Mouse (Mus musculus) yolk sac, embryonic 10.5 days (tissue): Measurements from ENCODE around the gene Blmh.
"Not testable (repeated sequence)": the region's sequence is repeated elsewhere in the genome, so short reads cannot be mapped to it uniquely, and the experiment has no call there.

Experiments
- DNase-seq: peaks from one replicate; pipeline ENCODE4 v3.0.0-alpha.2; 2017; ENCODE audit warnings: low spot score

Gene Blmh

DNA sequence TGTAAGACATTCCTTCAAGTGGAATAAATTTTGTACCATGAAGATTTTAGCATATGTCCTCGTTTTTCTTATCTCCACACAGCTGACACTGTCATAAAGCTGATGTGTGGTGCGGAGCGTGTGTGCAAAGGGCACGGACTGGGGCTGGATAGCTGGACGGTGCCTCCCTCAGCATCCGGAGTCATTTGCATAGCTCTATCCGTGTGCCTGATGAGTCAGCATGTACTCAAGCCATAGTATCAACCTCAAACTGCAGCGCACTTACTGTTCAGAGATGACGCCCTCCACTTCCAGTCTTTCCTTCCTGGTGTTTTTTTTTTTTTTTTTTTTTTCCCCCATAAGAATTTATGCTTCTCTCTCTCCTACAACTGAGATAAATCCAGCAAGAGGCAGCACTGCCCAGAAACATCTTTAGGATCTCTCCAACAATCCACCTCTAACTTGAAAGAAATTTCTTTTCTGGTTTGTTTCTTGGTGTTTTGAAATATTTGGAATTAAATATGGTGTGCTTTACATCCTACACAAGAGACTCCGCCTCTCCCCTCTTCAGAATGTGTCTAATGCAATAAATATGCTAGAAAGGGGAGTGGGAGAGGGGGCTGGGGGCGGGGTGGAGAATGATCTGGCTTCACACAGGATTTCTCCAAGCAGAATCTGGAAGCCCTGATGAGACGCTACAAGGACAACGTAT is 7.9 kb upstream of the Blmh start:
- peak; percentile 63 for DNase-seq

DNA sequence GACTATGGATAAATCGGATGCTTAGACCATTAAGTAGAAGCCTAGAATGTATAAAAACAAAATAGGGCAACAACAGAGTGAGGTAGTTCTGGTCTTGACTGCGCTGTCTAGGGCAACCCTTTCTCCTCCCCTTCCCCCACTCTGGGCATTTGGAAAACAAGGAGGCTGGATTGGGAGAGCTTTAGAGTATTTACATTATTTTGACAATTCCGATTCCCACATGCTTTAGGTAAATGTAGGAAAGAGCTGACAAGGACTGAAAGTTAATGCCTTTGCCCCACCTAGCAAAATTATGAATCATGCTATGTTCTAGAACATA is 7.4 kb upstream of the Blmh start:
- no peak for DNase-seq

DNA sequence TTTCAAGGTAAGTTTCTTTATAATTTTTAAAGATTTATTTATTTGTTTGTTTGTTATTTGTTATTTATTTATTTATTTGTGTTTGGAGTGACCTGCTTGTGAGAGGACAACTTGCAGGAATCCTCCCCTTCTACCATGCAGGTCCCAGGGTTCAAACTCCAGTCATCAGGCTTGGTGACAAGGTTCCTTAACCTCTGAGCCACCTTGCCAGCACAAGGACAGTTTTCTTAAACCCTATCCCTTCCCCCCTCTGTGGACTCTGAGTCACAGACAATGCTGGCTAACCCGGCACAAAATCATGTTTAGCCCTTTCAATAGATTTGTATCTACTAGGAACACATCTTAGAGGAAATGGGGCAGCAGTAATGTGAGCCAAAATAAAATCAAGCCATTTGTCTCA is 4.0 kb upstream of the Blmh start:
- DNase-seq: peak; percentile 22

DNA sequence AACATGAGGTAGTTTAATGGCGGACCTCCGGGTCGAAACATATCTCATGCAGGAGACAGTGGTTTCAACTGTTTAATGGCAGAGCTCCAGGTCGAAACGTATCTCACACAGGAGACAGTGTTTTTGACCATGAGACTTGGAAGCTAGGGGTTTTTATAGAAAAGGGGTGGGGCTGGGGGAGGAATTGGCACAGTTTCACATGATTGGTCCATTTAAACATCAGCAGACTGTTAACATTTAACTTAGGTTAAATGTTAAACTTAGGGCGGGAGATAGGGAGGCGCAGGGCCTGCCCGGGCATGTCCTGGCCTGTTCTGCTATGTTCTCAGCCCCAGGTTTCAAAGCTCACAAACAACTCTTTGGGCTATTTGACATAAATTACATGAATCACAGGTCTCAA is 4.0 kb downstream of the Blmh start:
- not testable (repeated sequence) for DNase-seq

DNA sequence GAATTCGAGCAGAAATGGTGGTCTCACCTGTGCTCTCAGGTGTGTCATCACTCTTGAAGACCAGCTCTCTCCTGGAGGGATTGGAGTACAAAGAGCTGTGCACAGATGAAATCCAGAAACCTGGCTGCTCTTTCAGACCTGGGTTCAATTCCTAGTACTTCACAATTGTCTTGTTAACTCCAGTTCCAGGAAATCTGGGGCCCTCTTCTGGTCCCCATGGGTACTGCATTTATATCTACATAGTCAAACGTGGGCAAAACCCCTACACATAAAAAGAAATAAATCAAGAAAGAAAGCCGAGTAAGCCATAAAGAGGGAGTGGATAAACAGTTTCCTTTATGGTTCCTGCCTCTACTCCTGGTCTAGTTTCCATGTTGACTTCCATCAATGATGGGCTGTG is 8.6 kb downstream of the Blmh start:
- no peak for DNase-seq

DNA sequence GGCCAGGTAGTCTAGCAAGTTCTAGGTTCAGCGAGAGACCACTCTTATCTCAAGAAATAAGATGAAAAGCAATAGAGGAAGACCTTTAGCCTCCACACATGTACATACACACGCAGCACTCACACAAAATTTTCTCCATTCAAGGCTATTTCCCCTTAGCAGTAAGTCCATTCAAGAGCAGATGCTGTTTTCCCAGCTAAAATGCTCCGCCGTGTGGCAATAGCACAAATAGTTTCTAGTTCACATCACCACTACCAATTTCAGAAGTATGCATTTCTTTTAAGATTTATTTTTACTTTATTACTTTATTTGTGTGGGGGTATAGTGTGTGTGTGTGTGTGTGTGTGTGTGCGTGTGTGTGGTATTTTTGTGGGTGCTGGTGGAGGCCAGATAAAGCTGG is 12.0 kb downstream of the Blmh start:
- DNase-seq: no peak

DNA sequence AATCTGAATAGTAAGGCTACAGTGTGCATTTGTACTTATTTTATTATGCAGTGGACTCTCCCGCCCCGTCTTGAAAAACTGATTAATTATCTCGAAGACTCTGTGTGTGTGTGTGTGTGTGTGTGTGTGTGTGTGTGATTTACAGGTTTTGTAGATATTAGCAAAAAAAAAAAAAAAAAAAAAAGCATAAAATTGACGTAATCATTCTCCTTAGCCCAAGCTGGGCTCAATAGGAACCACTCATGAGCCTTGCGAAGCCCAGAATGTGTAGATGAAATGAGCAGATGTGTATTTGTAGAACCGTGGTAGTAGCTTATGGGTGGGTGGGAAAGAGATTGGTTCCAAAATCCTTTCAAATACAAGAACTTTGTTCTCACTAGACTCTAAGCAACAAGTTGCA is 20.2 kb downstream of the Blmh start:
- no peak for DNase-seq

DNA sequence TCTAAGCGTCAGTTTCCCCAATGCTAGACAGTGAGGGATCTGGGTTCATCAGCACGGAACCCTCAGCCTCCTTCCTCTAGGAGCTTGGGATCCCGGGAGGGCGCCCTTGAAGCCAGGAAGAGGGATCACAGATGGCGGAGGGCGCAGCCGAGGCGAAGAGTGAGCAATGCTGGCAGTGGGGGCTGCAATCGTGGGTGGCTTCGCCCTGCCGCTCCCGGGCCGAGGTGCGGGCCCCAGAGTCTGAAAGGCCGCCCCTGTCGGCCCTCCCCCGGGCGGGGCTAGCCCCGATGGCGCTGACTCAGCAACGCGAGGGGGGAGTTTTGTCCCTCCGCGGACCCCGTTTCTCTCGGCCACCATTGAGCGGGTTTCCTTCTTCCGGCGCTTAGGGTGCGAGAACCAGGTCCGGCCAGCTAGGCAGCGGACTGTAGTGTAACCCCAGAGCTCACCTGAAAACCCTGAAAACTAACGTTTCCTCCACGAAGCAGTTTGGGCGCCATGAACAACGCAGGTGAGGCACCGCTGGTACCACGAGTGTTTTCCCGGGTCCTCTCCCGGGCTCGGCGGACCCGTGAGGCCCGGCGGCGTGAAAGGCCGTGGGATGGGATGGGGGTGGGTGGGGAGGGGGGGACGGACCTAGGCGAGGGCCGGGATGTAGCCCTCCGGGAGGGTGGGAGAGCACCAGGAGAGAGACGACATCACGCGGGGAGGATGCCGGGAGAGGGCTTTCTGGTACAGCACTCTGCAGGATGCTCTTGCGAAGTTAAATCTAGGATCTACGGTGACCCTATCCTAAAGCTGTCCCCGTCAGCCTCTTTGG is 21.0 kb downstream of the Blmh start:
- peak; percentile 95 for DNase-seq

DNA sequence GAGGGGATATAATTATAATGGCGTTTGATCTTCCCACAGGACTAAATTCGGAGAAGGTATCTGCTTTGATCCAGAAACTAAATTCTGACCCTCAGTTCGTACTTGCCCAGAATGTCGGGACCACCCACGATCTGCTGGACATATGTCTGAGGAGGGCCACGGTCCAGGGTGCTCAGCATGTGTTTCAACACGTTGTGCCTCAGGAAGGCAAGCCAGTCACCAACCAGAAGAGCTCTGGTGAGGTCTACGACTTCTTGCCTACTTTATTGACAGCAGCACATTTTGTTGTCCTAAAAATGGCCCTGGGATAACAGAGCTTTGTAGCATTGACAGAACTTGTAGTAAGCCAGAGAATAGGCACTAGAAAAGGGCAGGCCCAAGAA is 21.6 kb downstream of the Blmh start:
- DNase-seq: no peak

DNA sequence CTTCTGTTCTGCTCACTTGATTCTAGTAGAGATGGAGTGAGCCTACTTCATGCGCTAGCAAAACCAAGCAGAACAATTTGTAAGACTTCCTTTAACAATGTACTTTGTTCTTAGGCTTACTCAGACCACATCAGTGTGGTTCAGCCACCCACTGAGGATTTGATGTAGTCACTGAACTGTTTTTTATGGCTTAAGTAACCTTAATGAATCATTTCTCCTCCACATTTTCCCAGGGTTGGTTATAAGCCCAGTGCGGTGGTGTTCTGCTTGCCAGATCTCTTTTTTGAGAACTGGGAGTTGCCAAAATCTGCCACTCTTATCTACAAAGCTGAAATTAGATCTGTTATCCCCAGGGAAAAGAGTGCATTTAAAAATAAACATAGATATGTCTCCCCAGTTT is 28.9 kb downstream of the Blmh start:
- DNase-seq: no peak

DNA sequence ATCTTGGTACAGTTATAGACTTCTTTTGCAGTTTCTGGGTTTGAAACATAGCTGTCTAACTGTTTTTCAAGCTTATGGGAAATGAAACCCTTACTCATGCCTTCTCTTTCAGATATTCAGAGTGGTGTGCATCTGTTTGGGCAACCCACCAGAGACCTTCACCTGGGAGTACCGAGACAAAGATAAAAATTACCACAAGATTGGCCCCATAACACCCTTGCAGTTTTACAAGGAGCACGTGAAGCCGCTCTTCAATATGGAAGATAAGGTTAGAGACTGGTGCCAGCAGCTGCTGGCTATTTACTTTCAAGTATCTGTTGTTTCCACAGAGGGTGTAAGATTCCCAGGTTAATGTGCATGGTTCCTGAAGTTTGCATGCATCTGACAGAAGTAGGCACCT is 41.1 kb downstream of the Blmh start:
- DNase-seq: no peak

DNA sequence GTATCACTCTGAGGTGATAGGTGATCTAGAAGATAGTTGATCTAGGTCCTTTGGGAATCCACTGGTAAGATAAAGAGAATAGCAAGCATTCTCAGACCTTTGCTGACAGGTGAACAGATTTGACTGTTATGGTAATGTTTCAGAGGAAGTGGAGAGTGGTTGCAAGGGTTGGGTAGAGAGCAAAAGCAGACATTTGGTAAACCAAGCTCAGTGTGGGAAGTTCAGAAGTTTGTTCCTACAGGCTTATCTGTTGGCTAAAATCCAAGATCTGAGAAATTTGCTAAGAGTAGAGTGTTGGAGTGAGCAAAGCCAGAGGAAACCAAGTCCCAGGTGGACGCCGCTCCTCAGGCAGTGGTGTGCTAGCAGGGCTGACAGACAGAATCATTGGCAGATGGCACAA is 45.7 kb downstream of the Blmh start:
- DNase-seq: no peak

DNA sequence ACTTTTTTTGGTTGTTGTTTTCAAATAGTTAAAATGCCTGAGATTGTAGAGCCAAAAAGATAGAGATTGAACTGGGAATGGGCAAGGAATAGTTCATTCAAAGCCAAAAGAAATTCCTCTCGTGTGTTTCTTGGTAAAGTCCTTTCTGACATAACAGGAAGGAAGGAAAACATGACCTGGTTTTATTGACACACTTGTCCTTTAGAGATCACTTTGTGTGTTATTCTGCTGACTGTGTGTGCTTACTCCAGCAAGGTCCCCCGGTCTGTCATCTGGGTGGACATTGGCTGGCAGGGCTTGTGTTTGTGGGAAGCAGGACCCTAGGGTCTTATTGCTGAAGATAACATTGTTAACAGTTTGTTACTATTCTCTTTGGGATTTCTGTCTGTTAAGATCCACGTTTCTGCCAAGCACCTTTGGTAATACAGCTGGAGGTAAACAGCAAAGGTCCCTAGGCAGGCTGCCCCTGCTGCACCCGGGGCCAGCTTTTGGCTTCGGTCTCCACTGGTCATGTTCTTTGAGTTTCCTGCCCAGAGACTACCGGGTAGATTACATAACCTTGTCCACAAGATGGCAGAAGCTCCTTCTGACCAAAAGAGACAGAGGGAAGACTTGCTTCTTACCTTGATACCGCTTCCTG is 50.2 kb downstream of the Blmh start:
- DNase-seq: no peak

DNA sequence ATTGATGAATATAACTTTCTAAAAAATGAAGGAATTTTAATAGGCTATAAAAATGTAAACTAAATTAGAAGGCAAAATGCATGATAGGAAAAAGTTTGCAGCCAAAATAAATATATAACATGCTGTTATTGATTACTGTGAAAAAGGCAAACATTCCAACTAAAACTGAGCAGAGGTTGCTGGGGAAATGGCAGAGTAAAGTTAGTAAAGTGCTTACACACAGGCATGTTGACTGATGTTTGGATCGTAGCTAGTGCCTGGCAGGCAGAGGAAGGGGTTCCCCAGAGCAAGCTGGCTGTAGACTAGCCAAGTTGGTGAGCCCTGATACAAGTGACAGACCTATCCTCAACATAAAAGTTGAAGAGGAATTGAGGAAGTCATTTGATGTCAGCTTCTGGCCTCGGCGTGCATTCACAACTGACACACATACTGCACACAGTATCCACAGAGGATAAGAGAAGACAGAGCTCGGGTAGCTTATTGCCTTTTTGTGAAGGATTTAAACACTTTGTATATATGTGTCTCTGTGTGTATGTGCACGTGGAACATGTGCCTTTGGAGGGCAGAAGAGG is 57.0 kb downstream of the Blmh start:
- DNase-seq: no peak

DNA sequence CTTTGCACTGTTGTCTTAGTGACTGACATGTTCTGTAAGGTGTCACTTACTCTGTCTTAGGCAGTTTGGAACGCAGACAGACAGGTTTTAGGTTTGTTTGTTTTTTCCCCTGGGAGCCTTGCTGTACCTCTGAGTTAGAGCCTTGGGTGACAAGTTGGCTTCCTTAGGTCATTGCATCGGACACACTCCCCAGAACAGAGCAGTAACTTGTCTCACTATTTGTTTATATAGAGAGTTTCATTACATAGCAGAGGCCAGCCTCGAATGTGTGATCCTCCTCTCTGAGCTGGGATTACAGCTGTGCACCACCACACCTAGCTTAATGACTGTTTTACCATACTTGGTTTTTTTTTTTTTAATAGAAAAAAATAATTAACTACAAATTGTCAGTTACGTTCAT is 57.8 kb downstream of the Blmh start:
- DNase-seq: no peak

DNA sequence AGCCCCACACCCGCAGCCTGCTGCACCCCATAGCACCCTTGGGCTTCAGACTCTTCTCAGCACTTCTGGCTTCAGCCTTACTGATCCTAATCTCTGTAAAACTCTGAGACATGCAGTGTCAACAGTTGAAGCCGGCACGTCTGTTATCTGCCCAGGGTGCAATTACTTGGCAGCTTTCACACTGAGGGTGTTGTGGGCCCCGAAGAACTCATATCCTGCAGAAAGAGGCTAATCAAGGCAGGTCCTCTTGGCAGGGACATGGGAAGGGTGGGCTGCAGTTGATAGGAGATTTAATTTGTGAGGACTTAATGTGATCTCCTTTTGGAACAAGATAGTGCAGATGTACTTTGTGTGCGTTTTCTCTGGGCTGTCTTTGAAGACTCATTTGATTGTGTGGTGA is 59.0 kb downstream of the Blmh start:
- no peak for DNase-seq

DNA sequence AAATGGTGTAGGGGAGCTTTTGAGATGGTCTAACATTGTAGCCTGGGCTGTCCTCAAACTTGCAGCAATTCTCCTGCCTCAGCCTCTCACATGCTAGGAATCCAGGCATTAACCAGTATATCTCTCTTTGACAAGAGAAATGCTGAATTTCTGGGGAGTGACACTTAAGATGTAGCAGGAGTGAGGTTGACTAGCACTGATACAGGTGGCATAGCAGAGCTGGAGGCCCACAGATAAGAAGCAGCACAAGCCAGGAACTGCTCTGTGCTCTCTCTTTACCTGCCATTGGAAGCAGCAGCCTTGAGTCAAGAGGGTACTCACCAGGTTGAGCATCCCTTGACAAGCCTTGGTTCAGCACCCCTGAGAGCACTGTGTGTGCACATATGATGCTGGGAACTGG is 59.6 kb downstream of the Blmh start:
- no peak for DNase-seq

DNA sequence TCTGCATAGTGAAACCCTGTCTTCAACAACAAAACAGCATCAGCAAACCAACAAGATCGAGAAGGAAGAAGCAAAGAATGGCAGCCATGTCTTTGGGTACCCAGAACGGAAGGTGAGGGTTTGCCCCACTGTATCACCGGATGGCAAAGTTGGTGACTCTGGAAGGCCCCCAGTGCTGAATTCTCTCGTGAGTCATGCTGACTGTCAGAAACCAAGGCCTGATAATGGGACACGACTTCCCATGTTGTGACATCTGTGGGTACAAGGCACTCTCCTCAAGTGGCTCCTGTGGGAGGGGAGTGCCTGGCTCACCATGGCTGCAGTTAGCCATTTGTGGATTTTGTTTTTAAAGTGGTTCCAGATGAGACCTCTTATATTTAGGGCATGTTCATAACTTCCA is 66.2 kb downstream of the Blmh start:
- DNase-seq: no peak

DNA sequence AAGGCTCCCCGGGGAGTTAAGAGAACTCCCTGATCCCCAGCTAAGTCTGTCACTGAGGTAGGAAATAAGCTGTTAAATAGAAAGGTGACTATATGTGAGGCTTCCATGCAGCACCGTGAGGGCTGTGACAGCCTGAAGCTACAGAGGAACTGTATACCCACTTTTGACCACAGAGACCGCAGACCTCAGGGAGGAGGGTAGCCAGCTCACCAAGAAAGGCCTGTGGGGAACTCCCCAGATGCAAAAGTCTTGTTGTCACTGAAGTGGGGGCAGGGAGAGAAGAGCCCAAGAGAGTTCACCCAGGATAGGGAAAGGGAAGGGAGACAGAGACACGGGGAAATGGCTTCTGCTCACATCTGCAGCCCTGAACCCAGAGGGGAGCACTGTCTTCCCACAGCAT is 68.3 kb downstream of the Blmh start:
- DNase-seq: no peak

DNA sequence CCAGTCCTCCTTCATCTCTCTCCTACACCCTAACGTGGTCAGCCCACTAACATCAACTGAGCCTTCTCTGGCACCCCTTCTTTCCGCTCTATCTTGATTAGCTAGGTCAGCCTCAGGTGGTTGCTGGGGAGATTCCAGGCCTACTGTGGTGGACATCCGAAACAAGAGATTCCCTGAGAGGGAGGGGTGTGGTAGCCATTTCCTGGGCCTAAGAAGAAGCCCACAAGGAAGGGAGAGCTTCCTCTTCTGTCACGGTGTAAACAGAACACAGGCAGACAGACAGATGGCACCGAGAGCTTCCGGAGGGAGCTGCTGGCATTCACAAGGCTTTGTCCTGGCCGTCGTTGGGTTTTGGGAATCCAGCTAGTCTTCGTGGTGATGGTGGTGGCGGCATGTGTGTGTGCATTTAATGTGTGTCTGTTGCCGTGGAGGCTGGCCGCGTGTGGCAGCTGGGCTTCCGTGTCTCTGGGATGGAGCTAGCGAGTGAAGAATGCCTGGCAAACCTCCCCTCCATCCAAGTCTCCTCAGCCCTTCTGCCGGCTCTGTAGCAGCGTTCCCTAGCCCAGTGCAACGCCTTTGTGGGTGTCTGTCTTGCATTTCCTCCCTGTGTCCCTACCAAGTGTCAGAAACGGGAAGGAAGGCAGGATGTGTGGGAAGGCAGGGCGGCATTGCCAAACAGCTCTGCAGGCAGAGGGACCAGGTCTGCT is 71.5 kb downstream of the Blmh start:
- no peak for DNase-seq

DNA sequence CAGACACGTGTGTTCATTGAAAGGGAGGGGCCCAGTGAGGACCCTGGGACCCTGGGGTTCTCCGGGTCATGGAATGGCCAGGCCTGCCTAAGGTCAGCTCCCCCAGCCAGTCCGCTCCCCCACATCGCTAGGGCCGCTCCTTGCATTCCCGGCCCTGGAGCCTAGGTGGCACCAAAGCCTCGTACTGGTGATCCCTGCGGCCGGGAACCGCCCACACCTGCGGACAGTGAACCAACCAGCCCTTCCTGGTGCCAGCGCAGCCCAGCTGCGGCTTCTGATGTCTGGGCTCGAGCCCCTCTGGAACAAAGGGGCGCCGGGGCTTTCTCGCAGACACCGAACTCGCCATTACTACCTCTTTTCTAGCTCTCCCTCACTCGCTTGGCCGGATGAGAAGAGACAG is 72.7 kb downstream of the Blmh start:
- DNase-seq: peak; percentile 78

DNA sequence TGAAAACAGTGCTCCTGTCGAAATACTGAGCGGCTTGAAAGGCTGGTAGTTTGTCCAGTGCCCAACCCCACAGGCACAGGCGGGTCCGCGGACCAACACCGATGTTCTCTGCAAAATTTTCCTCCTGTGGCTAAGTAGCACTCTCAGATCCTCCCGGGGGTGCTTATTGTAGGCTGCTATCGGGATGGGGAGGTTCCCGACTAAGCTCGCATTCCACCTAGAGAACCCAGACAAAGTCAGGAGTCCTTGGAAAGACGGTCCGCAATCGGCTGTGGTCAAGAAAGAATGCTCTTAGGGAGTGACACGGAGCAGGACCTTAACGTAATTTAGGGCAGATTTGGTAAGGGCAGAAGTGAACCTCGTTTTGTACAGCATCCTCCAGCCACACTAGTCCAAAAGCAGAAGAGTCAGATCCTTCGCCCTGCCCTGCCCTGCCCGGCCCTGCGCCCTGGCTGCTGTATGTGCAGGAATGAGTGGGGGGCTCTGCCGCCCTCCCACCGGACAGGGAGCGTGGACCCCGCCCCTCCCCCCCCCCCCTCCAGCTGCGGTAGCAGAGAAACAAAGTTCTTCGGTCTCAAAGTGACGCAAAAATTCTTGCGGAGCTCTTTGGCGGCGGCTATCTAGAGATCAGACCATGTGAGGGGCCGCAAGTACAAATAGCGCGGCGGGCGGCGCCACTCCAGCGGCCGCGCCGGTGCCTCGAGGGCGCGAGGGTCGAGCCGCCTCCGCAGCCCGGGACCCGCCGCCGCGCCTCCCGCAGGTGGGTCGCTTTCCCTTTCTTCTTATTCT is 73.5 kb downstream of the Blmh start, which contains the start of gene Slc6a4:
Gene Slc6a4, plus strand, starts transcription at position 688 of the 789 bp plus-strand sequence.
- peak; percentile 57 for DNase-seq
